Mouse (Mus musculus) cortical plate, adult 2 months (tissue): ENCODE measurements around the gene Rcbtb2. TPM values are rescaled to one million over a fixed set of nuclear protein-coding genes. Genes with fewer than 3 reads are reported as not detected.

Experiments
- H3K27ac ChIP-seq: fragments of 200-500 bp; 2 replicates; pipeline ENCODE4 v1.5.1; 2012; ENCODE audit warnings: low read length, control low read depth, inconsistent platforms; ENCODE audit not compliant: insufficient read depth
- H3K4me1 ChIP-seq: fragments of 200-500 bp; 2 replicates; pipeline ENCODE4 v1.6.1; 2011; ENCODE audit warnings: low read length; ENCODE audit not compliant: control insufficient read depth, insufficient read depth
- H3K4me3 ChIP-seq: fragments of 200-500 bp; 2 replicates; pipeline ENCODE4 v1.5.1; 2011; ENCODE audit warnings: mild to moderate bottlenecking, low read length, control low read depth; ENCODE audit not compliant: insufficient read depth
- CTCF ChIP-seq: fragments of 200-500 bp; IDR thresholded peaks from 2 replicates; pipeline ENCODE4 v1.5.1; 2011; ENCODE audit warnings: mild to moderate bottlenecking, control low read depth, low read length; ENCODE audit not compliant: insufficient read depth; ENCODE audit errors: extremely low read depth
- POLR2A ChIP-seq: fragments of 200-500 bp; IDR thresholded peaks from 2 replicates; pipeline ENCODE4 v1.6.1; 2011; ENCODE audit warnings: mild to moderate bottlenecking, low read length, control low read depth; ENCODE audit not compliant: insufficient read depth; ENCODE audit errors: extremely low read depth
- polyA plus RNA-seq: library from polyadenylated mRNA; depleted of rRNA; stranded (reverse); fragments of >200 nt; gene quantifications from 2 replicates; pipeline ENCODE4 v1.2.3, GENCODE M21; 2012

The Rcbtb2 gene
- polyA plus RNA-seq, 1 experiment = 22.9 TPM

- H3K27ac ChIP-seq = peak overlapping the region; percentile 93
- H3K4me3 ChIP-seq = peak overlapping the region; percentile 50
- TF ChIP-seq CTCF = no peak
- TF ChIP-seq POLR2A = no peak
- no peaks in the 10 kb centered on the region; the same call in 1 of the 2 replicates for H3K4me1 ChIP-seq
Observed at GRCm38 (mm10) chr14:73143710-73144420, 21.0 kb downstream of the Rcbtb2 start.

- H3K4me3 ChIP-seq = no peak overlapping the region
- TF ChIP-seq POLR2A (no peak), CTCF (no peak)
- H3K4me1 ChIP-seq = no peaks in the 10 kb centered on the region; the same call in 1 of the 2 replicates
- H3K27ac ChIP-seq = no peak overlapping the region
Observed at GRCm38 (mm10) chr14:73145531-73145930, 22.7 kb downstream of the Rcbtb2 start.

- H3K4me1 ChIP-seq = no peaks in the 10 kb centered on the region; the same call in 1 of the 2 replicates
- TF ChIP-seq POLR2A (no peak), CTCF (no peak)
- H3K4me3 ChIP-seq = no peak overlapping the region
- no peak overlapping the region for H3K27ac ChIP-seq
Observed at GRCm38 (mm10) chr14:73146721-73147120, 23.9 kb downstream of the Rcbtb2 start.

GRCm38 (mm10) chr14:73148125-73148524, 25.3 kb downstream of the Rcbtb2 start:
- no peaks in the 10 kb centered on the region; the same call in 1 of the 2 replicates for H3K4me1 ChIP-seq
- no peak overlapping the region for H3K4me3 ChIP-seq
- no peak for TF ChIP-seq POLR2A
- H3K27ac ChIP-seq = no peak overlapping the region

GRCm38 (mm10) chr14:73161303-73161702, 38.5 kb downstream of the Rcbtb2 start:
- no peak overlapping the region for H3K4me3 ChIP-seq
- peaks cover 8% of the 10 kb centered on the region for H3K4me1 ChIP-seq
- H3K27ac ChIP-seq = no peak overlapping the region
- TF ChIP-seq POLR2A = no peak
- no peak for TF ChIP-seq CTCF

- TF ChIP-seq CTCF = no peak
- TF ChIP-seq POLR2A = no peak
- H3K4me3 ChIP-seq = no peak overlapping the region
- H3K27ac ChIP-seq = no peak overlapping the region; the same call in 1 of the 2 replicates
- H3K4me1 ChIP-seq = peaks cover 8% of the 10 kb centered on the region
Observed at GRCm38 (mm10) chr14:73162192-73162800, 39.5 kb downstream of the Rcbtb2 start.

GRCm38 (mm10) chr14:73163363-73163998, 40.6 kb downstream of the Rcbtb2 start:
- TF ChIP-seq CTCF = no peak
- no peak for TF ChIP-seq POLR2A
- Histone ChIP-seq H3K4me3 (no peak overlapping the region), H3K27ac (no peak overlapping the region), H3K4me1 (peaks cover 8% of the 10 kb centered on the region)

GRCm38 (mm10) chr14:73165136-73165535, 42.3 kb downstream of the Rcbtb2 start:
- TF ChIP-seq CTCF (no peak), POLR2A (no peak)
- H3K4me1 ChIP-seq = peaks cover 8% of the 10 kb centered on the region

GRCm38 (mm10) chr14:73168605-73169004, 45.8 kb downstream of the Rcbtb2 start:
- H3K4me3 ChIP-seq = no peak overlapping the region
- no peak for TF ChIP-seq CTCF
- no peak for TF ChIP-seq POLR2A
- peaks cover 2% of the 10 kb centered on the region for H3K4me1 ChIP-seq
- no peak overlapping the region for H3K27ac ChIP-seq

More at GRCm38 (mm10) chr14:73165136-73165535, 42.3 kb downstream of the Rcbtb2 start:
- H3K4me3 ChIP-seq = no peak overlapping the region
- H3K27ac ChIP-seq = no peak overlapping the region
